Mouse (Mus musculus) neutrophil, adult 5-6 weeks (primary cell): ENCODE results near the gene Gm2431. TPM values are rescaled to one million over a fixed set of nuclear protein-coding genes. Genes with fewer than 3 reads are reported as not detected.
"Not testable (repeated sequence)": the region's sequence is repeated elsewhere in the genome, so short reads cannot be mapped to it uniquely, and the experiment has no call there.

Experiments
- ATAC-seq: fragments of 151-379, 151-347 bp; 2 replicates; pipeline ENCODE4 v1.8.0; 2017; ENCODE audit warnings: mild to moderate bottlenecking, moderate TSS enrichment; ENCODE audit not compliant: insufficient number of reproducible peaks, poor library complexity, low FRiP score, severe bottlenecking; ENCODE audit errors: extremely low read depth
- total RNA-seq: library from RNA; stranded (forward); fragments of 200-1000 nt; gene quantifications from 2 replicates; pipeline ENCODE4 v1.2.3, GENCODE M21; 2017

The Gm2431 gene
- not detected in 2 replicates for total RNA-seq

GRCm38 (mm10) chr7:142258254-142258653 lies at the start of gene Gm2431:
Gm2431 (minus strand) TSS chr7:142258354.
- not testable (repeated sequence) for ATAC-seq

- ATAC-seq = not testable (repeated sequence)
Measured at GRCm38 (mm10) chr7:142303929-142304328, 45.8 kb upstream of the Gm2431 start.

GRCm38 (mm10) chr7:142303249-142303648 lies 45.1 kb upstream of the Gm2431 start, which contains the start of gene Krtap5-4:
Krtap5-4 (plus strand) TSS chr7:142303549.
- no peak for ATAC-seq

DNA sequence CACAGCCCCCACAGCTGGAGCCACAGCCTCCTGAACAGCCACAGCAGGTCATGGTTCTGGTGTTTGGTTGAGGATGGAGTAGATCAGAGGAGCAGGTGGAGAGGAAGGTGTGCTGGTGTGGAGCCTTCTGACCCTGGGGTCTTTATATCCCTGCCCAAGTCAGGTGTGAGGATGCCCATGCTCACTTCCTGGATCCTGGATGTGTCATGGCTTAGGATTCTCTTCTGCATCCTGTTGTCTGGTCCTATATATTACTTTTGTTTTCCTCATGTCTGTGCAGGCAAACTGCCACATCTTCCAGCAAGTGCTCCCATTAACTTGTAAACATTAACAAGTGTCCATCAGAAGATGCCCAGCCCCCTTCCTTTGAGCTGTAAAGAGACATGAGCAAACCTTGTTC lies 38.9 kb upstream of the Gm2431 start, which contains the start of gene Krtap5-1:
Krtap5-1 (minus strand) TSS at position 101 of the 400 bp plus-strand sequence.
- ATAC-seq = not testable (repeated sequence)

DNA sequence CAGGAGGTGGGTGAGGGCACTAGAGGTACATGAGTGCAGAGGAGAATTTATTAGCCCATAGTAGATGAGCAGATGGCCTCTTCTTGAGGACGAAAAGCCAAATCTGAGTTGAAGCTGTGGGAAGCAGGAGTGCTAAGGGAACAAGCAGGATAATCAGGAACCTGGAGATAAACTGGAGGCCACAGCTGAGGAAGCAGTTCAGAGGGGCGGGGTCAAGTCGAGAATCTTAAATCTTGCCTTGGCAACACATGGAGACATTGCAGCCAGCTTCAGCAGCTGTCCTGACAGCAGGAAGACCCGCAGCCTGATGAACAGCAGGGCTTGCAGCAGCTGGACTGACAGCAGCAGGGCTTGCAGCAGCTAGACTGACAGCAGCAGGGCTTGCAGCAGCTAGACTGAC lies 38.0 kb upstream of the Gm2431 start:
- not testable (repeated sequence) for ATAC-seq

DNA sequence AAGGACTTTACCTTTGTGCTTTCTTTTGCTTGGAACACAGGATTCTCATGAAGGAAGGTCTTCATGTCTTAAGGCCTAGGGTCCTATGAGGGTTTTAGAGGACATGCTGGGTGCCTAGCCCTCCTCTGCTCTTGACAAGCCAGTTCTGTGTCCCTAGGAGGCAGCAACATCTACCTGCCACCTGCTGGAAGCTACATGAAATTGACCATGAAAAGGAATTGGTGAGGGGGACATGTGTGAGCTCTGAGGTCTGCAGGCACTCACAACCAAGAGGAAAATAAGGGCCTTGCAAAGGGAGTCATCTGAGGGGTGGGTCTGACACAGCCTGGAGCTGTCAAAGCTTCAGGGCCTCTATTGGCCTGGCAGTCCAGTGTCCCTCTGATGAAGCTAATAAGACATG lies 37.3 kb upstream of the Gm2431 start:
- no peak for ATAC-seq

DNA sequence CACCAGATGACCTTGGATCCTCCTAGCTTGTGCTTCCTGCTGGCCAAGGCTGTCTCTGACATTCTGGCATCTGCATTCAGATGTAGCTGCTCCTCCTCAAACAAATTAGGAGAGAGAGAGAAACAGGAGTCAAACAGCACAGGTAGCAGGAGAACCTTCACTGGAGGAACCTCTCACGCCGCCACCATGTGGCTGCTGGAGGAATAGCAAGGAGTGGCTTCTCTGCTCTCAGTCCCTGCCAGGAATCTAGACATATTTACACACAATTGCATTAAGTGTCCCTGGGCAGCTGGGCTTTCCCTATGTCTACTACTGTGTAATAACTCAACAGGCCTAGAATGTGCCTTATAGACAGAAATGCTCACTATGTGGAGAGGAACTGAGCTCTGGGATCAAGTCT lies 35.7 kb upstream of the Gm2431 start:
- ATAC-seq = peak; percentile 67; the same call in 1 of the 2 replicates

DNA sequence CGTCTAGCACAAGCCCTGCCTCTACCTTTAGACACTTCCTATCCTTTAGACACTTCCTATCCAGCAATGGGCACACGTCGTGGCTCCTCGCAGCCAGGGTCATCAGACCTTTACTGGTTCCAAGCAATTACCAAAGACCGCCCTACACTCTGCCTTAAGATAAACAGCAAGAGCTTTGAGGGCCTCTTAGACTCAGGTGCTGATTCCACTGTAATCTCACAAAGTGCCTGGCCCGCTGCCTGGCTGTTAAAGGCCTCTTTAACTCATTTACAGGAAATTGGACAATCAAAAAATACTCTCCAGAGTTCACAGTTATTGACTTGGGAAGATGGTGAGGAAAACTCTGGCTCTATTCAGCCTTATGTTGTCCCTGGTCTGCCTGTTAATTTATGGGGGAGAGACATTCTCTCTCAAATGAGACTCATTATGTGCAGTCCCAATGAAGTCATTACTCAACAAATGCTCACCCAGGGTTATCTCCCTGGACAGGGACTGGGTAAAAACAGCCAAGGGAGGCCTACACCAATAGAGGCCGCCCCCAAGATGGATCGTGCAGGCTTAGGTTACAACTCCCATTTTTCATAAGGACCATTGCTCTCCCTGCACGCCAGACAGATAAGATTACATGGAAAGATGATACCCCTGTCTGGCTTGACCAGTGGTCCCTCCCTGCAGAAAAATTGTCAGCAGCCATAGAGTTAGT lies 27.9 kb upstream of the Gm2431 start:
- ATAC-seq = not testable (repeated sequence)

DNA sequence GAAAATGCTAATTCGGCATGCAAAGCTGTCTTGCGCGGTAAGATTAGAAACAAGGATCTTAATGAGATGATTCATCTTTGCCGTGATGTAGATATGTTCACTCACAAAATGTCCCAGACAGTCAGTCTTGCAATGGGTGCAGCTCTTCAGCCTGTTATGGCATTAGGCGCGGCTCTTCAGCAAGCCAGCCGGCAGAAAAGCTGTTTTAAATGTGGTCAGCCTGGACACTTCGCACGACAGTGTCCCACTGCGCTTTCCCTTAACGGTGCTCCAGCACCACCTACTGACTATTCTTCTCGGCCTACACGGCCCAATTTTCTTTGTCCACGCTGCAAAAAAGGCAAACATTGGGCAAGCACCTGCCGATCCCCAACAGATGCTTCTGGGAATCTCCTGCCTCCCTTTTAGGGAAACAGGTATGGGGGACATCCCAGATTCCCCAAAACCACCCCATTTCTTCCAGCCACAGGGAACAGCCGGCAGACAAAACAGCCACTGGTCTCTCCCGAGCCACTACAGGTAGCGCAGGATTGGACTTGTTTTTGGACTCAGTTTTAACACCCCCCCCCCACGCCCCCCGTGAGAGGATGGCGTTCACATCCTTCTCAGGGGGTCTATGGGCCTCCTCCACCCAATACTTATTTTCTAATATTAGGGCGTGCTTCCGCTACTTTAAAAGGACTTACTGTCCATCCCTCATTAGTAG lies 27.1 kb upstream of the Gm2431 start:
- no peak for ATAC-seq

DNA sequence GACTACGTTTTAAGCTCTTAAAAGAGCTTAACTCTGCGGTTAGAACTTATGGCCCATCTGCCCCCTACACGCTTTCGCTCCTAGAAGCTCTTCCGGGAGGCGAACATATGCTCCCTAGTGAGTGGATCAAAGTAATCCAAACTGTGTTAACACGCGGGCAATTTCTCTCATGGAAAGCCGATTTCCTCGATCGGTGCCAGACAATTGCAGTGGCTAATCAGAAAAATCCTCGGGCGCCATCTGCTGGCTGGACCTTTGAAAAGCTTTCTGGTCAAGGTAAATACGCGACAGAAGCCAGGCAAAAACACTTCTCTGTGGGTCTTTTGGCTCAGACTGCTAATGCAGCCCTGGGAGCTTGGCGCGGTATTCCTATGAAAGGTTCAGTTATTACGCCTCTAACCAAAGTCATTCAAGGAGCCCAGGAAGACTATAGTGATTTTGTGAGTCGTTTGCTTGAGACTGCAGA lies 26.5 kb upstream of the Gm2431 start:
- ATAC-seq = peak; percentile 48

DNA sequence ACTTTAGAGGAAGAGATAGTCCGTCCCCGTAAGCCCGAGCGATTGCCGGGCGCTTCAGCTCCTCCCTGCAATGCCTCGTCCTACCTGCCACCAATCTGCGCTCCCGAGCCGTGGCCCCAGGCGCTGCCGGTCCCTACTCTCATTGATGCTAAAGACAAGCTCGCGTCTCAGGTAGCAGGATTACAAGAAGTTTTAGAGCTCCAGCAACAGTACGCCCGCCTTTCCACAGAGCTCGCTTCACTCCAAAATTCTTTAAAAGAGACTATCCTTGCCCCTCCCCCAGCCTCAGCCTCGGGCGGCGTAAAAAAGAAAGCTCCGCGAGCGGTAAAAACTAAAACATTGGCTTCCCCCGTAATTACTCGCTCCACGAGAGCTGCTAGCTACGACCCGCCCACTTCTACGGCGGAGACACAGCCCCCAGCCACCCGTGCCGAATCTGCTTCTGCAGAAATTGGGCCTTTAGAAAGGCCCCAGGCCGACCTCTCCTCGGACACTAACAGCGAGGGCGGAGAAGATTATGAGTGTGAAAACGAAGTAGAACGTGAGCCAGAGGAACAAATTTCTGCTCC lies 26.0 kb upstream of the Gm2431 start:
- ATAC-seq = peak; percentile 61

- ATAC-seq = not testable (repeated sequence)
Measured at GRCm38 (mm10) chr7:142282847-142283246, 24.7 kb upstream of the Gm2431 start.

DNA sequence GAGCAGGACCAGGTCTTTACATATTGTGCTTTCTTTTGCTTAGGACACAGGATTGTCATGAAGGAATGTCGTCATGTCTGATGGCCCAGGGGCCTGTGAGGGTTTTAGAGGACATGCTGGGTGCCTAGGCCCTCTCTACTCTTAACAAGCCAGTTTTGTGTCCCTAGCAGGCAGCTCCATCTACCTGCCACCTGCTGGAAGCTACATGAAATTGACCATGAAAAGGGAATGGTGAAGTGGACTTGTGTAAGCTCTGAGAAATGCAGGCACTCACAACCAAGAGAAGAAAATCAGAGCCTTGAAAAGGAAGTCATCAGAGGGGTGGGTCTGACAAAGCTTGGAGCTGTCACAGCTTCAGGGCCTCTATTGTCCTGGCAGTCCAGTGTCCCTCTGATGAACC lies 21.1 kb upstream of the Gm2431 start:
- not testable (repeated sequence) for ATAC-seq

- peak; percentile 65; the same call in 1 of the 2 replicates for ATAC-seq
Measured at GRCm38 (mm10) chr7:142278183-142278582, 20.0 kb upstream of the Gm2431 start.

- ATAC-seq = not testable (repeated sequence)
Measured at GRCm38 (mm10) chr7:142274263-142274662, 16.1 kb upstream of the Gm2431 start, which contains the start of gene Gm4559. Gm4559 (minus strand) TSS chr7:142274363.

DNA sequence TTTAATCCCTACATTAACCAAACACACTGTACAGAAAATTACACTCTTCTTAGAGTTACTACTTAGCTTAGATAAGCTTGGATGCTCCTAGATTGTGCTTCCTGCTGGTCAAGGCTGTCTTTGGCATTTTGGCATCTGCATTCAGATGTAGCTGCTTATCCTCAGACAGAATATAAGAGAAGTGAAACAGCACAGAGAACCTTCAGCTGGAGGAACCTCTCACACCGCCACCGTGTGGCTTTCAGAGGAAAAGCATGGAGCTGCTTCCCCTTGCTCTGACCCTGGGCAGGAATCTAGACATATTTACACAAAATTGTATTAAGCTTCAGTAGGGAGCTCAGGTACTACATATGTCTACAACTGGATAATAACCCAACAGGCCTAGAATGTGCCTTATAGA lies 2.6 kb downstream of the Gm2431 start:
- 0 out of 2 replicates have a peak, but pooled peaks have one; percentile 23 for ATAC-seq

GRCm38 (mm10) chr7:142249824-142250223 lies 8.3 kb downstream of the Gm2431 start:
- no peak for ATAC-seq

- no peak for ATAC-seq
Measured at GRCm38 (mm10) chr7:142240978-142241377, 17.2 kb downstream of the Gm2431 start, which contains the start of gene Gm40460. Gm40460 (minus strand) TSS chr7:142241078.

- no peak for ATAC-seq
Measured at GRCm38 (mm10) chr7:142231540-142231939, 26.6 kb downstream of the Gm2431 start.
